Mouse (Mus musculus) liver, embryonic 15.5 days (tissue): Measurements from ENCODE around the gene Sbf2. TPM values are rescaled to one million over a fixed set of nuclear protein-coding genes. Genes with fewer than 3 reads are reported as not detected.

Experiments
- ATAC-seq: fragments of 200-750 bp; cut with Nextera tagmentation; 2 replicates; pipeline ENCODE4 v1.8.0; 2017; ENCODE audit warnings: moderate number of reproducible peaks, mild to moderate bottlenecking, moderate library complexity; ENCODE audit not compliant: insufficient read depth
- H3K27ac ChIP-seq: fragments of 300-500 bp; sonication (generic); replicated peaks from 2 replicates; pipeline ENCODE4 v1.5.1; 2015; ENCODE audit warnings: mild to moderate bottlenecking, inconsistent platforms
- H3K27me3 ChIP-seq: fragments of 300-500 bp; sonication (generic); 2 replicates; pipeline ENCODE4 v1.6.1; 2015; ENCODE audit warnings: mild to moderate bottlenecking, inconsistent platforms
- H3K36me3 ChIP-seq: fragments of 300-500 bp; sonication (generic); replicated peaks from 2 replicates; pipeline ENCODE4 v1.6.1; 2015; ENCODE audit warnings: moderate library complexity, mild to moderate bottlenecking, inconsistent platforms
- H3K4me1 ChIP-seq: fragments of 300-500 bp; sonication (generic); replicated peaks from 2 replicates; pipeline ENCODE4 v1.6.1; 2015; ENCODE audit warnings: inconsistent platforms
- H3K4me2 ChIP-seq: fragments of 300-500 bp; sonication (generic); 2 replicates; pipeline ENCODE4 v1.6.1; 2015; ENCODE audit warnings: moderate library complexity, mild to moderate bottlenecking, inconsistent platforms
- H3K4me3 ChIP-seq: fragments of 300-500 bp; sonication (generic); replicated peaks from 2 replicates; pipeline ENCODE4 v1.5.1; 2015; ENCODE audit warnings: mild to moderate bottlenecking, inconsistent platforms
- H3K9ac ChIP-seq: fragments of 300-500 bp; sonication (generic); 2 replicates; pipeline ENCODE4 v1.6.1; 2015; ENCODE audit warnings: moderate library complexity, mild to moderate bottlenecking, inconsistent platforms
- H3K9me3 ChIP-seq: fragments of 300-500 bp; sonication (generic); replicated peaks from 2 replicates; pipeline ENCODE4 v1.6.1; 2016; ENCODE audit warnings: inconsistent platforms
- WGBS: fragments of 180-500 bp; shearing (Covaris S2); methylation state at CpG from one replicate; pipeline ENCODE4 v1.1.7; 2015; ENCODE audit warnings: mixed read lengths; ENCODE audit not compliant: insufficient replicate concordance; 5-methylcytosine and 5-hydroxymethylcytosine counted together
- polyA plus RNA-seq: library from polyadenylated mRNA; unstranded; fragments of >200 nt; fragmentation: Nextera tagmentation; extraction: Ambion mirVana; gene quantifications from 2 replicates; pipeline ENCODE4 v1.2.1, GENCODE M21; 2015

Sbf2 gene
- polyA plus RNA-seq, 1 experiment from 2014 or later = 5.3 TPM

DNA sequence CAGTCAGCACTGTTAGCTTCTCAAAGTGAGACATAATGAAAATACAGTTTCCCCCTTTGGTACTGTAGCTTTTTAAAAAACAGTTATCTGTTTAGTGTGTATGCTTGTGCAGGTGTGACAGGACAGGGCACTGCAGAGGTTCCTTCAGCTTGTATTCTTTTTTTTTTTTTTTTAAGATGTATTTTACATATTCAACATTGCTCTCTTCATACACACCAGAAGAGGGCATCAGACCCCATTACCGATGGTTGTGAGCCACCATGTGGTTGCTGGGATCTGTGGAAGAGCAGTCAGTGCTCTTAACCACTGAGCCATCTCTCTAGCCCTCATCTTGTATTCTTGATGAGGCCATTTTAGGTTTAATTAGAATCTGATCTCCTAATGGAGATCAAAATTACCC, 289.9 kb downstream of the Sbf2 start:
- H3K4me2 ChIP-seq = no peak overlapping the region
- H3K27ac ChIP-seq = no peak overlapping the region
- no peak for ATAC-seq
- H3K36me3 ChIP-seq = peaks cover 6% of the 10 kb centered on the region
- no peaks in the 10 kb centered on the region for H3K4me1 ChIP-seq
- 80% methylated on average over 1 of the region's 1 CpGs for WGBS
- no peaks in the 10 kb centered on the region for H3K27me3 ChIP-seq
- no peaks in the 10 kb centered on the region for H3K9me3 ChIP-seq
- H3K4me3 ChIP-seq = no peak overlapping the region
- no peak overlapping the region for H3K9ac ChIP-seq

DNA sequence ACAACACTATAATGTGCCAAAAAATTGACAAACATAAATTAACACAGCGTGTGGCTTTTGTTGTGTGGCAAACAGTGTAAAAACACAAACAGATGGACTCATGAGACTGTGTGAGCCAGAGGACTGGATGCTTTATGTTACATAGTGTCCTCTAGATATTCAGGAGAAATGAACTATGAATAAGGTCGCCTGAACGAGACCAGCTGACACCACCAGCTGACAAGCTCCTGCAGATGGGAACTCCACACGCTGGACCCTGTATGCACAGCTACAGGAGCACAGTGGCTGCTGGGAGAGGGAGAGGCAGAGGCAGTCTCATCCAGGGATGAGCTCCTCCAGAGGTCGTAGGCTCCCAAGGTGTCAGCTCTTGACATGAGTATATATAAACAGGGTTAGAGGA, 293.6 kb downstream of the Sbf2 start:
- WGBS = 64% methylated on average over 5 of the region's 5 CpGs
- H3K9me3 ChIP-seq = no peaks in the 10 kb centered on the region

DNA sequence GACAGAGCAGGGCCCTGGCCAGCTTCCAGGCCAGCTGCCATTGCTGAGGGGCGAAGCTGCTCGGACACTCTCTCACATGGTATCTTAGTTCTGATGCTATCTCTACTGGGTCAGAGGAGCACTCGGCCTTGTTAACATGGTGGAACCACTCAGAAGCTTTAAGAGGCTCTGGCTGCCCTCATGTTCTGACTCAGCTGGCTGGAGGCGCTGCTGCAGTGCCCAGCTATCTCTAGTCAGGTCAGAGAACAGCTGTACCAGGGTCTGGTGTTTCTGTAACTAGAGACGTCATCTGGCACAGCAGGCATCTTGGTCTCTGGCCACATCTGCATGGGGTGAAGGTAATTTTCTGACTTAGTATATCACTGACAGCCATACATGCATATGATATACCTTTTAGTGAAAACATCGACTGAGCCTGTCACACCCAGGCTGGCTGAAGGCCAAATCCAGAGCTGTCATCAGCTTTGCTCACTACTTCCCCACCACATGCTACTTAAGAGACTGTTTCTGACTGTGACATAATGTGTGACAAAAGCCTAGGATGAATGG, 295.7 kb downstream of the Sbf2 start:
- 55% methylated on average over 6 of the region's 6 CpGs for WGBS
- Histone ChIP-seq H3K4me1 (no peaks in the 10 kb centered on the region), H3K27ac (no peak overlapping the region), H3K4me3 (no peak overlapping the region), H3K9me3 (no peaks in the 10 kb centered on the region), H3K9ac (no peak overlapping the region), H3K4me2 (no peak overlapping the region), H3K27me3 (no peaks in the 10 kb centered on the region), H3K36me3 (peaks cover 12% of the 10 kb centered on the region)
- no peak for ATAC-seq

More for the DNA sequence above, 293.6 kb downstream of the Sbf2 start:
- ATAC-seq = no peak
- Histone ChIP-seq H3K27me3 (no peaks in the 10 kb centered on the region), H3K4me1 (no peaks in the 10 kb centered on the region), H3K4me3 (no peak overlapping the region), H3K4me2 (no peak overlapping the region), H3K36me3 (peaks cover 3% of the 10 kb centered on the region; the same call in 1 of the 2 replicates), H3K27ac (no peak overlapping the region), H3K9ac (no peak overlapping the region)

DNA sequence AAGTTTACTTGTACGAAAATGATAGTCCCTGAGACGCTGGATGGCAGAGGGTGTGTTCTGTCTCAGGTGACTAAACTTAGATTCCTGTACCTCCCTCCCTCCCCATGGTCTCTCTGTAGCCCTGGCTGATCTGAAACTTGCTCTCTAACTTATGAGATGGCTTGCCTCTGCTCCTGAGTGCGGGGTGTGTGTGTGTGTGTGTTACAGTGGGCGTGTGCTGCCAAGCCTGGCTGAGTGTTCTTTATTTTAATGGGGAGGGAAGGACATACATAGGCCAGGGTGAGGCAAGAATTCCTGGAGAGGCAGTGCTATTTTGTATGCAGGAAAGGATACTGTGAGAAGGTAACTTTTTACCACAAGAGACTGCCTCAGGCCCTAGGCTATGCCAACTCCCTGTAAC, 297.3 kb downstream of the Sbf2 start:
- H3K4me3 ChIP-seq = no peak overlapping the region
- no peak overlapping the region for H3K4me2 ChIP-seq
- H3K9ac ChIP-seq = no peak overlapping the region
- H3K27ac ChIP-seq = no peak overlapping the region
- no peak for ATAC-seq
- no peaks in the 10 kb centered on the region for H3K4me1 ChIP-seq
- WGBS = 68% methylated on average over 4 of the region's 4 CpGs
- H3K9me3 ChIP-seq = no peaks in the 10 kb centered on the region
- peaks cover 12% of the 10 kb centered on the region for H3K36me3 ChIP-seq
- H3K27me3 ChIP-seq = no peaks in the 10 kb centered on the region

DNA sequence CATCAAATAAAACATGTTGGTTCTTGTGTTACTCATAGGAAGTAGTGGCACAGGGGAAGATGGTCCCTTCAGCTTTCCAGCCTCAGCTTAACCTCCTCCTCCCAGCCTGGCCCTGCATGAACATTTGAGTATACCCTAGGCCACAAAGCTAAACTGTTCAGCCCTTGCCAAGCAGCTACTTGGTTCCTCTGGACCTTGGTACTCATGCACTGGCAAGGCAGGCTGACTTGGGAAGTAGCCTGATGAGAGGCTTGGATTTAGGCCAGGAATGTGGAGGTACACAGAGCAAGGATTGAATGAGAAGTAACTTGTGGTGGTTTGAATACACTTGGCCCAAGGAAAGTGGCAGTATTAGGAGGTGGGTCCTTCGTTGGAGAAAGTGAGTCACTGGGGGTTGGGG, 299.4 kb downstream of the Sbf2 start:
- no peaks in the 10 kb centered on the region for H3K9me3 ChIP-seq
- H3K9ac ChIP-seq = no peak overlapping the region
- H3K27ac ChIP-seq = no peak overlapping the region
- peaks cover 12% of the 10 kb centered on the region for H3K36me3 ChIP-seq
- no peak overlapping the region for H3K4me3 ChIP-seq
- ATAC-seq = no peak
- H3K4me1 ChIP-seq = no peaks in the 10 kb centered on the region
- WGBS = 48% methylated on average over 1 of the region's 1 CpGs
- H3K4me2 ChIP-seq = no peak overlapping the region
- no peaks in the 10 kb centered on the region for H3K27me3 ChIP-seq

DNA sequence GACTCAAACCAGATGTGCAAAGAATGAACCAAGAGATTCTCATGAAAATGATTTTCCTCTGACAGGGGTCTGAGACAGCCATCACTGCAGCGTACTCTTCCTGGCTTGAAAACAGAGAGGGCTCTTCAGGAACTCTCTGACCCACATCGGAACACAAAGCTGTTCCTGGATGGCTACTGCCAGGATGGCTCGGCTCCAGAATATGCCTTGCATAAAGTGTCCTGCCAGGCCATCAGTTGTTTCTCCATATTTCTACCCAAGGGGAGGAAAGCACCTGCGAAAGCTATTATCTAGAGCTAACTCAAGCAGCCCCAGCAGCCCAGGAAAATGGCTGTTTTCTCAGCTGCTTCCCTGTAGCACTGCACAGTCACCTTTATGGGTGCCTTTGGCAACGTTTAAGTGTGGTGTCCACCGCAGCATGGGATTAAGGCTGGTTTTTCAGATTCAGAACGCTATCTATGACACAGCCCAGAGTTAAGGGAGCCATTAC, 300.3 kb downstream of the Sbf2 start:
- Histone ChIP-seq H3K36me3 (peaks cover 12% of the 10 kb centered on the region), H3K9me3 (no peaks in the 10 kb centered on the region), H3K4me1 (no peaks in the 10 kb centered on the region), H3K4me2 (no peak overlapping the region), H3K27me3 (no peaks in the 10 kb centered on the region), H3K4me3 (no peak overlapping the region), H3K9ac (no peak overlapping the region), H3K27ac (no peak overlapping the region)
- WGBS = 70% methylated on average over 7 of the region's 7 CpGs
- no peak for ATAC-seq

DNA sequence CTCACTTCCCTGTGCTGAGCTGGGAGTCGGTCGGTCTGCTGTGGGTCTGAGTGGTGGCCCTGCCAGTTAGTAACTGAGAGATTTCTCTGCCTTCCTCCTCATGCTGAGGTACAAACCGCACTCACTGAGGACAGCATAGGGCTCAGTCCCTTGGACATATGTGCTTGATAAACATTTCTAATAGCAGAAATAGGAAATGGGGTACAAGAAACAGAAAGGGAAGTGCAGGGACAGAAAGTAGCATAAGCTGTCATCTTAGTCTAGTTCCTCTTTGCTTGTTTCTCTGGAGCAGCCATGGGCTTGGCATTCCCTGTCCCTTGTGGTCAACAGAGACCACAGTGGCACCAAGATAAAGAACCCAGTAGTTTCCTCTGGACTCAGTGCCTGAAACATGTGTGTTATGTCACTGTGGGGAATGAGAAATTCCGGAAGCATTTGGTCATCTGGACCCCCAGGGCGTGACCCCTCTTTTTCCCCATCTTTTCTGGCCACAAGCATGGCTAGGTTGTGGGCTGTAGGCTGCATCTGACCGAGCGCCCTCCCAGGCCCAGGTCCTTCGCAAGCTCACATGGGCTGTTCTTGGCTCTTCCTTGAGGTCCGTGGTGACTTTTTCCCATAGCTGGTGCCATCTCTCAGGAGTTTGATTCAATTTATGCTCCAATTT, 301.2 kb downstream of the Sbf2 start:
- H3K36me3 ChIP-seq = peaks cover 12% of the 10 kb centered on the region
- no peaks in the 10 kb centered on the region for H3K4me1 ChIP-seq
- no peaks in the 10 kb centered on the region for H3K9me3 ChIP-seq
- H3K27ac ChIP-seq = no peak overlapping the region
- H3K4me3 ChIP-seq = no peak overlapping the region
- ATAC-seq = peak; percentile 28; the same call in 1 of the 2 replicates
- H3K4me2 ChIP-seq = no peak overlapping the region
- 22% methylated on average over 9 of the region's 9 CpGs for WGBS
- no peaks in the 10 kb centered on the region for H3K27me3 ChIP-seq
- H3K9ac ChIP-seq = no peak overlapping the region

DNA sequence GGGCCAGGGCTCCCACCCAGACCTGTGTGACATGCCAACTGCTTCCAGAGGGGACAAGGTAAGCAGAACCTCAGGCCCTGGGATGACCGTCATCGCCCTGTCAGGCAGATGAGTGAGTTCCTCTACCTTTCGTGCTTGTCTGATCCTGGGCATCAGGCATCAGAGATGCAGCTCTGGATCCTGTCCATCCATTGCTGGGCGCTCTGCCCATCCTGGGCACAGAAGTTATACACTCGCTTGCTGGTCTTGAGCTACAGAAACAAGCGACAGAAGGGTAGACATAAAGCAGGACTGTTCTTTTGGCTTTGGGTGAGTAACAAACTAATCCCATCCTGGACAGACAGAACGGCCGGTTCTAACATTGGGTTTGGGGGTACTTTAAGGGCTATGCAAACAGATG, 305.5 kb downstream of the Sbf2 start:
- H3K9me3 ChIP-seq = no peaks in the 10 kb centered on the region
- H3K36me3 ChIP-seq = no peaks in the 10 kb centered on the region
- H3K4me1 ChIP-seq = no peaks in the 10 kb centered on the region
- no peak overlapping the region for H3K9ac ChIP-seq
- H3K27me3 ChIP-seq = no peaks in the 10 kb centered on the region
- H3K4me3 ChIP-seq = no peak overlapping the region
- no peak for ATAC-seq
- H3K4me2 ChIP-seq = no peak overlapping the region
- WGBS = 75% methylated on average over 8 of the region's 8 CpGs
- H3K27ac ChIP-seq = no peak overlapping the region

DNA sequence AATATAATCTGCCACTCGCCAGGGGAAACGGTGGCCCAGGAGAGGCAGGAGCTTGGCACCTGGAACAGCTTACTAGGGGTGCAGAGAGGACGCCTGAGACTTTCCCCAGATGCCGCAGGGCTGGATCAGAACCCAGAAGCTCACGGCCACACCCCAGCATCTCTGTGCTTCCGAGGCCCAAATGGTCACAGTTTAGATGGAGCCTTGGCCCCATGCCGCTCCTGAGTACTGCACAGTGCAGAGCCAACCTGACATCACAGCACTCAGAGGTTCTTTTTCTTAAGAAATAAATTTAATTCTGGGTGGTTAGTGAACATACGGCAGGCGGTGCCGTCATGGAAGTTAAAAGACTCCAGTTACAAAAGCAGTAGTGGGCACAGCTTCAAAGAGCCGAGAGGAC, 307.0 kb downstream of the Sbf2 start:
- 69% methylated on average over 11 of the region's 11 CpGs for WGBS
- ATAC-seq = no peak
- H3K4me1 ChIP-seq = no peaks in the 10 kb centered on the region
- no peaks in the 10 kb centered on the region for H3K27me3 ChIP-seq
- no peak overlapping the region for H3K9ac ChIP-seq
- no peaks in the 10 kb centered on the region for H3K36me3 ChIP-seq
- H3K4me3 ChIP-seq = no peak overlapping the region
- no peak overlapping the region for H3K4me2 ChIP-seq
- H3K9me3 ChIP-seq = no peaks in the 10 kb centered on the region
- H3K27ac ChIP-seq = no peak overlapping the region

DNA sequence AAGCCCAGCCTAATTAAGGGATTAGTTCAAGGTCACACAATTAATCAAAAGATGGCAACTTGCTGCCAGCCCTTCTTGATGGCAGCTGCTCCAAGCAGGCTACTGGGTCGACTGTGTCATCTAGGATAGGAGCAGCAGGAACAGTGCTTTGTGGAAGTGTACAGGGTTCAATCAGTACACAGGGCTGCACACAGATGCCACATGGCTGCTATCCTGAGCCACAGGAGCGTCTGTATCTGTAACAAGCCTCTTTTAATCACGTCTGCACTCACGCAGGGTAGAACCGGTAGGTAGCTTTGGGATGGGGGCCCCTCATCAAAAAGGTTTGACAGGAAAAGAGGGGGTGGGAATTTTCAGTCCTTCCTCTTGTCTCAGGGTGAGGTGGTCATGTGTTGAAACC, 308.4 kb downstream of the Sbf2 start:
- WGBS = 40% methylated on average over 5 of the region's 5 CpGs
- H3K36me3 ChIP-seq = no peaks in the 10 kb centered on the region
- no peaks in the 10 kb centered on the region for H3K4me1 ChIP-seq
- H3K4me2 ChIP-seq = no peak overlapping the region
- H3K27me3 ChIP-seq = no peaks in the 10 kb centered on the region
- no peak overlapping the region for H3K4me3 ChIP-seq
- H3K27ac ChIP-seq = no peak overlapping the region
- H3K9ac ChIP-seq = no peak overlapping the region
- no peaks in the 10 kb centered on the region for H3K9me3 ChIP-seq
- no peak for ATAC-seq

DNA sequence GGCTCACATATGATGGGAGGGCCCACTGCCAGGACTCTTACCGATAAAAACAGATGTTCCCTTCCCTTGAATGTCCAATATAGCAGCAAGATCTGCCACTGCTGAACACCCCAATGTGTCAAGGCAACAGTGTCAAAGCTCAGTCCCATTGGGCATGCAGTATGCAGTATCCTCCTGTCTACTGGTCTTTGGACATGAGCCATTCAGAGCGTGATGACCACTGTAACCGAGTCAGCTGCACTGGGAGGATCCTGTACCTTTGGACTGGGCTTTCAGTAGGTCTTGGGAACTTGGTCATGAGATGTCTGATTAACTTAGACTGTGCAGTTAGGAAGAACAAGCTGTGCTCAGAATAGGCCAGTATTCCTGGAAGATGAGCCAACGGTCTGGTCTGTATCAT, 309.2 kb downstream of the Sbf2 start:
- ATAC-seq = no peak
- Histone ChIP-seq H3K9ac (no peak overlapping the region), H3K27me3 (no peaks in the 10 kb centered on the region), H3K27ac (no peak overlapping the region), H3K36me3 (no peaks in the 10 kb centered on the region), H3K4me1 (no peaks in the 10 kb centered on the region), H3K4me2 (no peak overlapping the region), H3K9me3 (no peaks in the 10 kb centered on the region), H3K4me3 (no peak overlapping the region)
- 80% methylated on average over 4 of the region's 4 CpGs for WGBS

DNA sequence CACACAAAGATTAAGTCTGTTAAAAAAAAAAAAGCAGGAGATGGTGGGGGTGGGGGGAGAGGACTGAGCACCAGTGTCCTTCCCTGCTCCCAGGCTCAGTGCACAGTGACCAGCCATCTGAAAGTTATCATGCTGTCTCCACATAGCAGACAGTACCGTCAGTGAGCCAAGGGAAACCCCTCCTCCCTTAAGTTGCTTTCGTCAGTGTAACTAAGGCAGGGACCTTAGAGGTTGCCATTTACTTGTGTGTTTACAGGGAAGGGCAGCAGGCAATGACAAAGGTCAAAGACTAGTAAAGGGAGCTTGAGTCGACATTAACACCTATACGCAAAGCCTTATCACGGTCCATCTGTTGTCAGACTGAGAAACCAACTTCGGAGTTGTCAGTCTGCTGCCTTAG, 311.8 kb downstream of the Sbf2 start:
- 54% methylated on average over 6 of the region's 6 CpGs for WGBS
- Histone ChIP-seq H3K9me3 (no peaks in the 10 kb centered on the region), H3K4me2 (no peak overlapping the region), H3K4me1 (no peaks in the 10 kb centered on the region), H3K4me3 (no peak overlapping the region), H3K36me3 (no peaks in the 10 kb centered on the region), H3K27me3 (no peaks in the 10 kb centered on the region), H3K27ac (no peak overlapping the region), H3K9ac (no peak overlapping the region)
- ATAC-seq = no peak
